Mouse (Mus musculus): Measurements from ENCODE around the gene Slc1a7.

Gene Slc1a7

GRCm38 (mm10) chr4:108051687-108052274, 83.6 kb downstream of the Slc1a7 start:
- no peak for DNase-seq (ENCODE audit: low read depth, low spot score)

GRCm38 (mm10) chr4:108052673-108053072, 84.5 kb downstream of the Slc1a7 start:
- no peak for DNase-seq (ENCODE audit: low read depth, low spot score)

- no peak for DNase-seq (ENCODE audit: low read depth, low spot score)
Measured at GRCm38 (mm10) chr4:108055873-108056272, 87.7 kb downstream of the Slc1a7 start.

- no peak for DNase-seq (ENCODE audit: low read depth, low spot score)
Measured at GRCm38 (mm10) chr4:108057247-108057646, 89.1 kb downstream of the Slc1a7 start.

- no peak for DNase-seq (ENCODE audit: low read depth, low spot score)
Measured at GRCm38 (mm10) chr4:108058166-108058565, 90.0 kb downstream of the Slc1a7 start.

GRCm38 (mm10) chr4:108059601-108060379, 91.7 kb downstream of the Slc1a7 start:
- no peak for DNase-seq (ENCODE audit: low read depth, low spot score)

- DNase-seq (ENCODE audit: low read depth, low spot score), result no peak
Measured at GRCm38 (mm10) chr4:108060774-108061173, 92.6 kb downstream of the Slc1a7 start.

- no peak for DNase-seq (ENCODE audit: low read depth, low spot score)
Measured at GRCm38 (mm10) chr4:108062524-108062923, 94.4 kb downstream of the Slc1a7 start.
